Mouse (Mus musculus): Measurements from ENCODE around the gene Ypel5. TPM values are rescaled to one million over a fixed set of nuclear protein-coding genes. Genes with fewer than 3 reads are reported as not detected.

Ypel5 gene
- polyA plus RNA-seq, 1 experiment, result 30.6 TPM

DNA sequence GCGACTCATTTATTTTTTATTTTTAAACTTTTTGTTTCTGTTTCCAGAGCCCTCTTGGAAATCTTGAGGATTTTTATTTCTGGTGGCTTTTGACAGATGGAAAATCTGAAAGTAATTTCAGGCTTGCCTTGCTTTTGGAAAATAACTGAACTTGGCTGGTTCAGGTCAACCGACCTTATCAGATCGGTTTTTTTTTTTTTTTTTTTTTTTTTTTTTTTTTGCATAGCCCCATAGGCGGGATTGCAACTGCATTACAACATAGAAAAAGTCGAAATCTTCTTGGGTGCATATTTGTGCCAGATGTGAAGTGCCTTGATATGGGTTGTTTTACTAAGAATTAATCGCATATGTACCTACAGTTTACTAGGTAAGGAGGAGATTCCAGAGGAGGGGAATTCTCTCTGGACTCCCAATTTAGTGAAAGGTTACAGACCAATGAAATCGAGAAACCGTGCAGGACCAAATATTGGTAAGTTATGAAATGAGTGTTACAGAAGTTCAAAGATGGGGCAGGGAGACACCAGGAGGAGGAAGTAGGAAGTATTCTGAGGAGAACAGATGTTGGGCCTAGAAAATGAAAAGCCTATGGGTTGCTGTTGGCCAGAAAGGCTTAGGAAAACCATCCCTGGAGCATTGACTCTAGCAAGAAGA, 1.7 kb downstream of the Ypel5 start:
- Histone ChIP-seq H3K27ac (ENCODE audit: insufficient read depth, low read length) (peak overlapping the region; percentile 32; the same call in 1 of the 2 replicates), H3K9me3 (replicated peaks; ENCODE audit: control insufficient read depth, insufficient read depth, low read length, poor library complexity, severe bottlenecking) (no peaks in the 10 kb centered on the region), H3K36me3 (ENCODE audit: control insufficient read depth, insufficient read depth, low read length, poor library complexity, severe bottlenecking) (no peaks in the 10 kb centered on the region), H3K27me3 (ENCODE audit: control insufficient read depth, insufficient read depth, low read length, poor library complexity, severe bottlenecking) (no peaks in the 10 kb centered on the region), H3K4me3 (ENCODE audit: low read depth, low read length) (peak overlapping the region; percentile 87), H3K9ac (ENCODE audit: low read depth, poor library complexity, severe bottlenecking) (peak overlapping the region; percentile 98), H3K4me1 (ENCODE audit: control insufficient read depth, insufficient read depth, low read length) (no peaks in the 10 kb centered on the region)
- TF ChIP-seq EP300 (IDR thresholded peaks at IDR 0.05; ENCODE audit: insufficient read depth, low read depth, low read length) (no peak), CTCF (IDR thresholded peaks at IDR 0.05; ENCODE audit: low read depth, low read length) (no peak), POLR2A (IDR thresholded peaks at IDR 0.05; ENCODE audit: insufficient read depth, low read length) (no peak)

DNA sequence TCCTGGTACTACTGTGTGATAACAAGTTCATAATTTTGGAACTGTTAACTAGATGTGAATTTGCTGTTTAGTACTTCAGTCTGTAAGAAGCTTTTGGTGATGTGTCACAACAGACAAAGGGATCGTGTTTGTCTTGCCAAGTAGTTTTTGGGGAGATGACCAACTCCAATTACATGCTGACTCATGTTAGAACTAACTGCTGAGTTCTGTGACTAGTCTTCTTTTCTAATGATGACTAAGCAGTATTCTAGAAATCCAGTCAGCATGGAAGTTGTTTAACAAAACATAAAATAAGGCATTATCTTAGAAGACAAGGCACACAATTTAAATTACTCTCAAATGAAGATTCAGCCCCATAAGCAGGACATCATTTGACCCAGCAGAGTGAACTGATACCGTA, 2.7 kb downstream of the Ypel5 start:
- H3K27ac ChIP-seq (ENCODE audit: insufficient read depth, low read length), result no peak overlapping the region
- H3K27me3 ChIP-seq (ENCODE audit: control insufficient read depth, insufficient read depth, low read length, poor library complexity, severe bottlenecking), result no peaks in the 10 kb centered on the region
- H3K9me3 ChIP-seq (replicated peaks; ENCODE audit: control insufficient read depth, insufficient read depth, low read length, poor library complexity, severe bottlenecking), result no peaks in the 10 kb centered on the region
- H3K36me3 ChIP-seq (ENCODE audit: control insufficient read depth, insufficient read depth, low read length, poor library complexity, severe bottlenecking), result no peaks in the 10 kb centered on the region
- TF ChIP-seq POLR2A (IDR thresholded peaks at IDR 0.05; ENCODE audit: insufficient read depth, low read length) (no peak), EP300 (IDR thresholded peaks at IDR 0.05; ENCODE audit: insufficient read depth, low read depth, low read length) (no peak), CTCF (IDR thresholded peaks at IDR 0.05; ENCODE audit: low read depth, low read length) (no peak)
- H3K4me1 ChIP-seq (ENCODE audit: control insufficient read depth, insufficient read depth, low read length), result no peaks in the 10 kb centered on the region
- no peak overlapping the region for H3K4me3 ChIP-seq (ENCODE audit: low read depth, low read length)
- no peak overlapping the region for H3K9ac ChIP-seq (ENCODE audit: low read depth, poor library complexity, severe bottlenecking)

DNA sequence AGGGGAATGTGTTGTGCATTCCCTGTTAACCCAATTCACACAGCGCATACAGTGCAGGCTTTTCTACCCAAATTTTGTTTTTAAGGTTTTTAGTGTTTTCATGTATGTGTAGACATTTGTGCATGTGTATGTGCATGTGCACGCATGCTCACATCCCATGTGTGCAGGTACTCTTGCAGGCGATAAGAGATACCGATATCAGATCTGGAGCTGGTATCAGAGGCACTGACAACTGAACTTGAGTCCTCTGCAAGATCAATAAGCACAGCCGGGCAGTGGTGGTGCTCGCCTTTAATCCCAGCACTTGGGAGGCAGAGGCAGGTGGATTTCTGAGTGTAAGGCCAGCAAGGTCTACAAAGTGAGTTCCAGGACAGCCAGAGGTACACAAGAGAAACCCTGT, 8.1 kb downstream of the Ypel5 start:
- Histone ChIP-seq H3K9ac (ENCODE audit: low read depth, poor library complexity, severe bottlenecking) (no peak overlapping the region), H3K9me3 (replicated peaks; ENCODE audit: control insufficient read depth, insufficient read depth, low read length, poor library complexity, severe bottlenecking) (no peaks in the 10 kb centered on the region), H3K27me3 (ENCODE audit: control insufficient read depth, insufficient read depth, low read length, poor library complexity, severe bottlenecking) (no peaks in the 10 kb centered on the region), H3K36me3 (ENCODE audit: control insufficient read depth, insufficient read depth, low read length, poor library complexity, severe bottlenecking) (peaks cover 11% of the 10 kb centered on the region), H3K27ac (ENCODE audit: insufficient read depth, low read length) (no peak overlapping the region), H3K4me3 (ENCODE audit: low read depth, low read length) (no peak overlapping the region), H3K4me1 (ENCODE audit: control insufficient read depth, insufficient read depth, low read length) (no peaks in the 10 kb centered on the region)
- no peak for TF ChIP-seq CTCF (IDR thresholded peaks at IDR 0.05; ENCODE audit: low read depth, low read length)
- no peak for TF ChIP-seq EP300 (IDR thresholded peaks at IDR 0.05; ENCODE audit: insufficient read depth, low read depth, low read length)
- no peak for TF ChIP-seq POLR2A (IDR thresholded peaks at IDR 0.05; ENCODE audit: insufficient read depth, low read length)

DNA sequence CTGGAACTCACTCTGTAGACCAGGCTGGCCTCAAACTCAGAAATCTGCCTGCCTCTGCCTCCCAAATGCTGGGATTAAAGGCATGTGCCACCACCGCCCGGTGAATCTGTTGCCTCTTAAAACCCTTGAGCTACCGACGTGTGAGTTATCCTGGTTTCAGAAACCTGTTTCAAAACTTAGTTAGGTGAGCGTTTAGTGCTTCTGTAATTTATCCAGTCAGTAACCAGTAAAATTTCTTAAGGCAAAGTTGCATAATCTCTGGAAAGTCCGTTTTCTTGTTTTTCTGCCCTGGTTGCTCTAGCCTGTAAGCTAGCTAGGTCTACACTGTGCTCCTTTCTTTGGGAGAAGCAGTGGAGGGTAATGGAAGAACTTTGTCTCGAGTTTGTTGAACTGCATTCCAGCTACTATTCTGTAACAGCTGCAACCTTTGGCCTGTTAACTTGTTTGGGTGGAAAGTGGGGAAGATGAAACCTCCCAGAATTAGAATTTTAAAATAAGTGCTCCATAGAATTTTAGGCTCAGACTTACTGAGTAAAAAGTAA, 8.8 kb downstream of the Ypel5 start:
- no peak overlapping the region for H3K27ac ChIP-seq (ENCODE audit: insufficient read depth, low read length)
- H3K9me3 ChIP-seq (replicated peaks; ENCODE audit: control insufficient read depth, insufficient read depth, low read length, poor library complexity, severe bottlenecking), result no peaks in the 10 kb centered on the region
- no peak for TF ChIP-seq POLR2A (IDR thresholded peaks at IDR 0.05; ENCODE audit: insufficient read depth, low read length)
- no peak for TF ChIP-seq EP300 (IDR thresholded peaks at IDR 0.05; ENCODE audit: insufficient read depth, low read depth, low read length)
- no peak for TF ChIP-seq CTCF (IDR thresholded peaks at IDR 0.05; ENCODE audit: low read depth, low read length)
- no peak overlapping the region for H3K9ac ChIP-seq (ENCODE audit: low read depth, poor library complexity, severe bottlenecking)
- no peaks in the 10 kb centered on the region for H3K4me1 ChIP-seq (ENCODE audit: control insufficient read depth, insufficient read depth, low read length)
- H3K4me3 ChIP-seq (ENCODE audit: low read depth, low read length), result no peak overlapping the region
- H3K27me3 ChIP-seq (ENCODE audit: control insufficient read depth, insufficient read depth, low read length, poor library complexity, severe bottlenecking), result no peaks in the 10 kb centered on the region
- peaks cover 11% of the 10 kb centered on the region for H3K36me3 ChIP-seq (ENCODE audit: control insufficient read depth, insufficient read depth, low read length, poor library complexity, severe bottlenecking)

DNA sequence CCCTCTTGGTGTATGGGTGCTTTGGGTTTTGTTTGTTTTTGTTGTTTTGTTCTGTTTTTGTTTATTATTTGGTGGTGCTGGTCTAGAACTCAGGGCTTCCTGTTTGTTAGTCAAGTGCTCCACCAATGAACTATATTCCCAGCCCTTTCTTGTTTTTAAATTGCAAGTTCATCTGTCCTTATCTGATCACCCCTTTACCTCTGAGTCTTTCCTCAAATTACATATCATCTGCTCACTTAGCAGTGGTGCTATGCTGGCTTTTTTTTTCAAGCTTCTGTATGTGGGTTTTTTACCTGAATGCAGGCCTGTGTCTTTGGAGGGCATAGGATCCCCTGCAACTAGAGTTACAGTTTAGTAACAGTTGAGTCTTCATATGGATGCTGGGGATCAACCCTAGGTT, 9.3 kb downstream of the Ypel5 start:
- H3K9ac ChIP-seq (ENCODE audit: low read depth, poor library complexity, severe bottlenecking), result no peak overlapping the region
- H3K36me3 ChIP-seq (ENCODE audit: control insufficient read depth, insufficient read depth, low read length, poor library complexity, severe bottlenecking), result peaks cover 12% of the 10 kb centered on the region
- H3K4me1 ChIP-seq (ENCODE audit: control insufficient read depth, insufficient read depth, low read length), result no peaks in the 10 kb centered on the region
- H3K9me3 ChIP-seq (replicated peaks; ENCODE audit: control insufficient read depth, insufficient read depth, low read length, poor library complexity, severe bottlenecking), result no peaks in the 10 kb centered on the region
- no peak for TF ChIP-seq POLR2A (IDR thresholded peaks at IDR 0.05; ENCODE audit: insufficient read depth, low read length)
- no peak for TF ChIP-seq EP300 (IDR thresholded peaks at IDR 0.05; ENCODE audit: insufficient read depth, low read depth, low read length)
- TF ChIP-seq CTCF (IDR thresholded peaks at IDR 0.05; ENCODE audit: low read depth, low read length), result no peak
- no peak overlapping the region for H3K27ac ChIP-seq (ENCODE audit: insufficient read depth, low read length)
- H3K27me3 ChIP-seq (ENCODE audit: control insufficient read depth, insufficient read depth, low read length, poor library complexity, severe bottlenecking), result no peaks in the 10 kb centered on the region
- no peak overlapping the region for H3K4me3 ChIP-seq (ENCODE audit: low read depth, low read length)

DNA sequence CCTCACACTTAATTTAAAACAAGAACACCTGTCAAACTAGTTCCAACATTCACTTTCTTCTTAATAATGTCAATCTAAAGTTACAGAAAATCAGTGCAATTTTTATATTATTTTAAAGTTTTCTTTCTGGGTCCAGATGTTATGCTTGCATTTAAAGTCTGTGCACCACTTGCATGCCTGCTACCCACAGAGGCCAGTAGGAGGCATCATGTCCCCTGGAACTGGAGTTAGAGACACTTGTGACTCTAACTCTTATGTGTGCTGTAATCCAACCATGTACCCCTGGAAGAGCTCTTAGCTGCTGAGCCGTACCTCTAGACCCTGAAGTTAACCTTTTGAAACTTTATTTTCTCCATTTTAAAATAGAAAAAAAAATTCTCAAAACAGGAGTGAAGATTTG, 19.0 kb downstream of the Ypel5 start:
- Histone ChIP-seq H3K4me1 (ENCODE audit: control insufficient read depth, insufficient read depth, low read length) (no peaks in the 10 kb centered on the region), H3K9ac (ENCODE audit: low read depth, poor library complexity, severe bottlenecking) (no peak overlapping the region), H3K9me3 (replicated peaks; ENCODE audit: control insufficient read depth, insufficient read depth, low read length, poor library complexity, severe bottlenecking) (no peaks in the 10 kb centered on the region), H3K36me3 (ENCODE audit: control insufficient read depth, insufficient read depth, low read length, poor library complexity, severe bottlenecking) (peaks cover 3% of the 10 kb centered on the region; the same call in 1 of the 2 replicates), H3K4me3 (ENCODE audit: low read depth, low read length) (no peak overlapping the region), H3K27me3 (ENCODE audit: control insufficient read depth, insufficient read depth, low read length, poor library complexity, severe bottlenecking) (no peaks in the 10 kb centered on the region), H3K27ac (ENCODE audit: insufficient read depth, low read length) (no peak overlapping the region)
- TF ChIP-seq CTCF (IDR thresholded peaks at IDR 0.05; ENCODE audit: low read depth, low read length) (peak; percentile 44), EP300 (IDR thresholded peaks at IDR 0.05; ENCODE audit: insufficient read depth, low read depth, low read length) (no peak), POLR2A (IDR thresholded peaks at IDR 0.05; ENCODE audit: insufficient read depth, low read length) (no peak)

All from ES-Bruce4 (cell line).